Mouse (Mus musculus): Measurements from ENCODE around the gene Gm10065. TPM values are rescaled to one million over a fixed set of nuclear protein-coding genes. Genes with fewer than 3 reads are reported as not detected.
"Not testable (repeated sequence)": the region's sequence is repeated elsewhere in the genome, so short reads cannot be mapped to it uniquely, and the experiment has no call there.

The Gm10065 gene
- 0.67 TPM in 1 of 2 replicates, not detected in the other for polyA plus RNA-seq (2014; fragmentation: Nextera tagmentation; extraction: Ambion mirVana)

GRCm38 (mm10) chr13:21478759-21479670 lies at the start of gene Gm10065, which contains the start of gene Zkscan4:
TSS of gene Gm10065 (minus strand) at chr13:21479441.
TSS of gene Zkscan4 (plus strand) at chr13:21478907.
- WGBS = 3% methylated on average over 29 of the region's 31 CpGs
- Histone ChIP-seq H3K4me2 (ENCODE audit: low read depth, severe bottlenecking) (peak within 1 kb of the TSS; percentile 74), H3K9ac (ENCODE audit: low read length) (peak within 1 kb of the TSS; percentile 60), H3K4me3 (ENCODE audit: low read depth, low read length) (peak within 1 kb of the TSS; percentile 46)
- not testable (repeated sequence) for H3K27me3 ChIP-seq (ENCODE audit: control insufficient read depth, insufficient read depth, low read length); H3K9me3 ChIP-seq (ENCODE audit: control insufficient read depth, low read length); H3K4me1 ChIP-seq (ENCODE audit: control insufficient read depth, insufficient read depth, low read length); H3K27ac ChIP-seq (replicated peaks; ENCODE audit: low read depth, low read length); H3K36me3 ChIP-seq (ENCODE audit: control insufficient read depth, insufficient read depth, low read length)
- peak; percentile 84 for ATAC-seq (ENCODE audit: insufficient number of reproducible peaks, low FRiP score, low TSS enrichment, low read depth)
- DNase-seq (ENCODE audit: low spot score) = peak; percentile 72

DNA sequence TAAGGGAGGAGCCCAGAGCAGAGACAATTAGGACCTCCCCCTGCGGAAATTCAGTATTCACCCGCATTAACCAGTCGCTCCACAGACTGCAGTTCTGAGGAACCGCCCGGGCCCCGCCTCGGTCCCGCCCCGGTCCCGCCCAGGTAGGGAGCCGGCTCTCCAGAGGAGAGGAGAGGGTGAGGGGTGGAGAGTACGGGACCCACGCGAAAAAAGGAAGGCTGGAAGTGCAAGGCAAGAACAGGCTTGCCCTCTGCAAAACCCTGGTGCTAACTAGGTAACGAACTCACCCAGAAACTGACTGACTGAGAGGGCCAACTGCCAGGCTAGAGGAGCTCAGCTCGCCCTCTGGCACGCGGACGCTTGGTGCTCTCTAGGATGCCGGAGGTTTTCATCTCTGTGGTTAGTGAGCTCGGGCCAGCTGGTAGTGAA lies 27.0 kb upstream of the Gm10065 start:
- H3K4me3 ChIP-seq (ENCODE audit: low read depth, low read length) = peak overlapping the region; percentile 62
- no peaks in the 10 kb centered on the region for H3K36me3 ChIP-seq (ENCODE audit: control insufficient read depth, insufficient read depth, low read length)
- DNase-seq (ENCODE audit: low spot score) (peak; percentile 90), ATAC-seq (ENCODE audit: insufficient number of reproducible peaks, low FRiP score, low TSS enrichment, low read depth) (peak; percentile 98)
- no peaks in the 10 kb centered on the region for H3K27me3 ChIP-seq (ENCODE audit: control insufficient read depth, insufficient read depth, low read length)
- peak overlapping the region; percentile 51 for H3K4me2 ChIP-seq (ENCODE audit: low read depth, severe bottlenecking)
- H3K9me3 ChIP-seq (ENCODE audit: control insufficient read depth, low read length) = no peaks in the 10 kb centered on the region
- peak overlapping the region; percentile 69 for H3K9ac ChIP-seq (ENCODE audit: low read length)
- no peaks in the 10 kb centered on the region for H3K4me1 ChIP-seq (ENCODE audit: control insufficient read depth, insufficient read depth, low read length)
- WGBS = 0% methylated on average over 21 of the region's 21 CpGs
- peak overlapping the region; percentile 65; the same call in 1 of the 2 replicates for H3K27ac ChIP-seq (replicated peaks; ENCODE audit: low read depth, low read length)

GRCm38 (mm10) chr13:21502296-21502695 lies 23.1 kb upstream of the Gm10065 start:
- Histone ChIP-seq H3K27ac (replicated peaks; ENCODE audit: low read depth, low read length) (no peak overlapping the region), H3K9me3 (ENCODE audit: control insufficient read depth, low read length) (no peaks in the 10 kb centered on the region), H3K36me3 (ENCODE audit: control insufficient read depth, insufficient read depth, low read length) (no peaks in the 10 kb centered on the region), H3K4me1 (ENCODE audit: control insufficient read depth, insufficient read depth, low read length) (no peaks in the 10 kb centered on the region), H3K4me2 (ENCODE audit: low read depth, severe bottlenecking) (no peak overlapping the region), H3K27me3 (ENCODE audit: control insufficient read depth, insufficient read depth, low read length) (no peaks in the 10 kb centered on the region), H3K9ac (ENCODE audit: low read length) (no peak overlapping the region), H3K4me3 (ENCODE audit: low read depth, low read length) (no peak overlapping the region)
- ATAC-seq (ENCODE audit: insufficient number of reproducible peaks, low FRiP score, low TSS enrichment, low read depth) = no peak
- DNase-seq (ENCODE audit: low spot score) = no peak
- 87% methylated on average over 5 of the region's 5 CpGs for WGBS

- not testable (repeated sequence) for H3K4me3 ChIP-seq (ENCODE audit: low read depth, low read length); H3K4me1 ChIP-seq (ENCODE audit: control insufficient read depth, insufficient read depth, low read length); H3K36me3 ChIP-seq (ENCODE audit: control insufficient read depth, insufficient read depth, low read length); H3K4me2 ChIP-seq (ENCODE audit: low read depth, severe bottlenecking); DNase-seq (ENCODE audit: low spot score); ATAC-seq (ENCODE audit: insufficient number of reproducible peaks, low FRiP score, low TSS enrichment, low read depth); H3K9ac ChIP-seq (ENCODE audit: low read length); H3K27me3 ChIP-seq (ENCODE audit: control insufficient read depth, insufficient read depth, low read length); H3K9me3 ChIP-seq (ENCODE audit: control insufficient read depth, low read length); H3K27ac ChIP-seq (replicated peaks; ENCODE audit: low read depth, low read length)
- WGBS = 94% methylated on average over 17 of the region's 17 CpGs
Observed at GRCm38 (mm10) chr13:21501182-21501581, 21.9 kb upstream of the Gm10065 start, which contains the start of gene Gm11273. TSS of gene Gm11273 (minus strand) at chr13:21501418.

- H3K9ac ChIP-seq (ENCODE audit: low read length) = no peak within 1 kb of the TSS
- WGBS = 94% methylated on average over 21 of the region's 21 CpGs
- no peak for DNase-seq (ENCODE audit: low spot score)
Observed at GRCm38 (mm10) chr13:21495080-21495479, 15.8 kb upstream of the Gm10065 start, which contains the start of gene AK157302. TSS of gene AK157302 (plus strand) at chr13:21495223.

GRCm38 (mm10) chr13:21492847-21493246 lies 13.6 kb upstream of the Gm10065 start:
- H3K27ac ChIP-seq (replicated peaks; ENCODE audit: low read depth, low read length) = no peak overlapping the region
- H3K4me2 ChIP-seq (ENCODE audit: low read depth, severe bottlenecking) = no peak overlapping the region
- ATAC-seq (ENCODE audit: insufficient number of reproducible peaks, low FRiP score, low TSS enrichment, low read depth) (no peak), DNase-seq (ENCODE audit: low spot score) (no peak)
- H3K4me1 ChIP-seq (ENCODE audit: control insufficient read depth, insufficient read depth, low read length) = no peaks in the 10 kb centered on the region
- 93% methylated on average over 5 of the region's 5 CpGs for WGBS
- no peaks in the 10 kb centered on the region for H3K36me3 ChIP-seq (ENCODE audit: control insufficient read depth, insufficient read depth, low read length)
- no peaks in the 10 kb centered on the region for H3K27me3 ChIP-seq (ENCODE audit: control insufficient read depth, insufficient read depth, low read length)
- no peaks in the 10 kb centered on the region for H3K9me3 ChIP-seq (ENCODE audit: control insufficient read depth, low read length)
- H3K9ac ChIP-seq (ENCODE audit: low read length) = no peak overlapping the region
- no peak overlapping the region for H3K4me3 ChIP-seq (ENCODE audit: low read depth, low read length)

More at GRCm38 (mm10) chr13:21495080-21495479, 15.8 kb upstream of the Gm10065 start, which contains the start of gene AK157302:
- H3K27ac ChIP-seq (replicated peaks; ENCODE audit: low read depth, low read length) = no peak within 1 kb of the TSS
- H3K36me3 ChIP-seq (ENCODE audit: control insufficient read depth, insufficient read depth, low read length) = no peaks in the 10 kb centered on the region
- no peaks in the 10 kb centered on the region for H3K27me3 ChIP-seq (ENCODE audit: control insufficient read depth, insufficient read depth, low read length)
- no peak within 1 kb of the TSS for H3K4me2 ChIP-seq (ENCODE audit: low read depth, severe bottlenecking)
- H3K4me3 ChIP-seq (ENCODE audit: low read depth, low read length) = no peak within 1 kb of the TSS
- no peaks in the 10 kb centered on the region for H3K9me3 ChIP-seq (ENCODE audit: control insufficient read depth, low read length)
- ATAC-seq (ENCODE audit: insufficient number of reproducible peaks, low FRiP score, low TSS enrichment, low read depth) = no peak
- H3K4me1 ChIP-seq (ENCODE audit: control insufficient read depth, insufficient read depth, low read length) = no peaks in the 10 kb centered on the region

GRCm38 (mm10) chr13:21486881-21487280 lies 7.6 kb upstream of the Gm10065 start:
- no peaks in the 10 kb centered on the region for H3K27me3 ChIP-seq (ENCODE audit: control insufficient read depth, insufficient read depth, low read length)
- no peak overlapping the region for H3K4me2 ChIP-seq (ENCODE audit: low read depth, severe bottlenecking)
- ATAC-seq (ENCODE audit: insufficient number of reproducible peaks, low FRiP score, low TSS enrichment, low read depth) (no peak), DNase-seq (ENCODE audit: low spot score) (no peak)
- no peaks in the 10 kb centered on the region for H3K36me3 ChIP-seq (ENCODE audit: control insufficient read depth, insufficient read depth, low read length)
- WGBS = 91% methylated on average over 1 of the region's 1 CpGs
- no peaks in the 10 kb centered on the region for H3K4me1 ChIP-seq (ENCODE audit: control insufficient read depth, insufficient read depth, low read length)
- H3K9me3 ChIP-seq (ENCODE audit: control insufficient read depth, low read length) = no peaks in the 10 kb centered on the region
- H3K27ac ChIP-seq (replicated peaks; ENCODE audit: low read depth, low read length) = no peak overlapping the region
- H3K4me3 ChIP-seq (ENCODE audit: low read depth, low read length) = no peak overlapping the region
- H3K9ac ChIP-seq (ENCODE audit: low read length) = no peak overlapping the region

- WGBS = 46% methylated on average over 4 of the region's 4 CpGs
- no peak for ATAC-seq (ENCODE audit: insufficient number of reproducible peaks, low FRiP score, low TSS enrichment, low read depth)
- H3K9me3 ChIP-seq (ENCODE audit: control insufficient read depth, low read length) = no peaks in the 10 kb centered on the region
- H3K27me3 ChIP-seq (ENCODE audit: control insufficient read depth, insufficient read depth, low read length) = no peaks in the 10 kb centered on the region
- no peak overlapping the region for H3K9ac ChIP-seq (ENCODE audit: low read length)
- no peak overlapping the region for H3K4me3 ChIP-seq (ENCODE audit: low read depth, low read length)
- H3K4me1 ChIP-seq (ENCODE audit: control insufficient read depth, insufficient read depth, low read length) = no peaks in the 10 kb centered on the region
- no peak for DNase-seq (ENCODE audit: low spot score)
- H3K27ac ChIP-seq (replicated peaks; ENCODE audit: low read depth, low read length) = no peak overlapping the region
- H3K36me3 ChIP-seq (ENCODE audit: control insufficient read depth, insufficient read depth, low read length) = no peaks in the 10 kb centered on the region
- H3K4me2 ChIP-seq (ENCODE audit: low read depth, severe bottlenecking) = no peak overlapping the region
Observed at GRCm38 (mm10) chr13:21472427-21472826, 6.8 kb downstream of the Gm10065 start.
